Mouse (Mus musculus): ENCODE measurements around the gene Lce3e.

The Lce3e gene

DNA sequence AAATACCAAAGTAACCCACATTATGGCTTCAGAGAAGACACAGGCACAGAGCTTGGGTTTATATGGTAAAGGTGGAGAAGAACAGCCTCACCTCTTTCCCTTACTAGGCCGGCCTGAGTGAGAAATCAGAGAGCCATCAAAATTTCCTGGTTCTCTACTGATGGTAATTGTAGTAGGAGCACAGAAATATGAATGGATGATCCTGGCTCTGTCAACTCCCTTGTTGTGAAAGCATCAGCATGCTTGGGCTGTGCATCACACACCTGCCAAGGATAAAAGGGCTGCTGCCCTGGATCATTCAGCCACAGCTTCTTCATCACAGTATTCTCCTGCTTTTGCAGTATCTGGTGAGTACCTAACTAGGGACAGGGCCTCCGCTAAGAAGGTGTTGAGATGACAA lies at the start of gene Lce3e:
Lce3e (plus strand) TSS at position 301 of the 400 bp plus-strand sequence.
- DNase-seq (ENCODE audit: low spot score in 2 of 2): no peak

DNA sequence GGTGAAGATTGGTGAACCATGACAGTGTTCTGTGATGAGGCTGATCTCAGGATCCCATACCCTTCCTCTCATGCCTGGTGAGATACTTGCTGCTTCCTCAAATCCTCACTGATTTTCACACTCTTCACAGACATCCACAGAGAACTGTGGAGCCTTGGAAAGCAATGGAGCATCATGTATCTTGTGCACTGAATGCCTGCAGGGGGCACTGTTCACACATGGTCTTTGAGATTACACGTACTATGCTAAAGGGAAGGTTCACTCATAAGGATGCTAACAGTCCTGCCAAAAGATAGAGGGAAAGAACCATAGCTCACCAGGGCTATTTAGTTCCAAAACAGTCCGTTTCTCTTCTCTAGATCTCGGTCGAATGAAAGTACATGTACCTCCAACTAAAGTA lies 46.5 kb upstream of the Lce3e start:
- no peak for DNase-seq (ENCODE audit: low spot score in 2 of 2)

DNA sequence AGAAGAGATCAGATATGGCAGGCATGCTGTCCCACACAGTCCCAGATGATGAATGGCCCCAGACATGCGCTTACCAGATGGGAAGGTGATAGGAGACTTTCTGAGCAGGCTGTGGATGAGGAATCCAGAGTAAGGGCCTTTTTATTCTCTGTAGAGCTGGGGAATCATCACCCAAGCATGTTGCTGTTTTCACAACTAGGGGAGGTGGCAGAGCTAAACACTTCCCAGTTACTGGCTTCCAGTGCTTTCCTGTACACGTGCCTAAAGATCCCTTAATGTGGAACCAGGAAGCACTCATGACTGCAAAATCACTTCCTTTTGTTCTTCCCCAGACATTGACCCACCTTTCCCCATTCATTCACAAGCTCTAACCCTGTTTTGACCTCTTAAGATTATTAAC lies 40.7 kb upstream of the Lce3e start, which contains the start of gene Lce3a:
Lce3a (minus strand) TSS at position 101 of the 400 bp plus-strand sequence.
- no peak for DNase-seq (ENCODE audit: low spot score in 2 of 2)

DNA sequence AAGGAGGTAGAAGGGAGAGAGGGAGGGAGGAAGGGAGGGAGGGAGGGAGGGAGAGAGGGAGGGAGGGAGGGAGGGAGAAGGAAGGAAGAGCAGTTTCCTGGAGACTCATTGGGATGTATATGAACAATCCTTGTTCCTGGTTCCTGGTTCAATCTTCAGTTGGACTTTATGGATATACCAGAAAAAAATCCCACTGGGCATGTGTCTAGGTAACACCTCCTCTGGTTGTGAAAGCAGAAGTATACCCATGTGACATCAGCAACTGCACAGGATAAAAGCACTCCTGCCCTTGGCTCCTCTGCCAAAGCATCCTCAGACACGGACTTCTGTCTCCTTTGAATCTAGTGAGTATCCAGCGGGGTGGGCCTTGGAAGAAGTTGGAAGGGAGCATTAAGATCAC lies 34.2 kb upstream of the Lce3e start, which contains the start of gene Lce3b:
Lce3b (plus strand) TSS at position 301 of the 400 bp plus-strand sequence.
- no peak for DNase-seq (ENCODE audit: low spot score in 2 of 2)

DNA sequence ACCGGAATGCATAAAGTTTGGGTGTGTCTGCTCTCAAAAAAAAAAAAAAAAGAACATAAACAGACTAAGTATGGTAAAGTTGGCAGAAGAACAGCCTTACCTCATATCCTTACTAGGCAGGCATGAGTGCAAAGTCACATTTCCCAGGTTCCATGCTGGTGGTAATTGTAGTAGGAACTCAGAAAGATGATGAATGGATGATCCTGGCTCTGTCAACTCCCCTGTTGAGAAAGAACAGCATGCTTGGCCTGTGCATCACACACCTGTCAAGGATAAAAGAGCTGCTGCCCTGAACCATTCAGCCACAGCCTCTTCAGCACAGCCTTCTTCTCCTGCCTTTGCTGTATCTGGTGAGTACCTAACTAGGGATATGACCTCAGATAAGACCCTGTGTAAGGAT lies 22.7 kb upstream of the Lce3e start, which contains the start of gene Lce3c:
Lce3c (plus strand) TSS at position 301 of the 400 bp plus-strand sequence.
- no peak for DNase-seq (ENCODE audit: low spot score in 2 of 2)

DNA sequence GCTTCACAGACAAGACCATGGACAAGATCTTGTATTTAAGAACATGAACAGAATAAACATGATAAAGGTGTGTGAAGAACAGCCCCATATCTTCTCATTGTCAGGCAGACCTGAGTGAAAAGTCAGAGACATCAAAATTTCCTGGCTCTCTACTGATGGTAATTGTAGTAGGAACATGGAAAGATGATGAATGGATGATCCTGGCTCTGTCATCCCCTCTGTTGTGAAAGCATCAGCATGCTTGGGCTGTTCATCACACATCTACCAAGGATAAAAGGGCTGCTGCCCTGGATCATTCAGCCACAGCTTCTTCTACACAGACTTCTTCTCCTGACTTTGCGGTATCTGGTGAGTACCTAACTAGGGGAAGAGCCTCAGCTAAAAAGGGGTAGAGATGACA lies 9.8 kb upstream of the Lce3e start, which contains the start of gene Lce3d:
Lce3d (plus strand) TSS at position 301 of the 400 bp plus-strand sequence.
- DNase-seq (ENCODE audit: low spot score in 2 of 2): no peak

DNA sequence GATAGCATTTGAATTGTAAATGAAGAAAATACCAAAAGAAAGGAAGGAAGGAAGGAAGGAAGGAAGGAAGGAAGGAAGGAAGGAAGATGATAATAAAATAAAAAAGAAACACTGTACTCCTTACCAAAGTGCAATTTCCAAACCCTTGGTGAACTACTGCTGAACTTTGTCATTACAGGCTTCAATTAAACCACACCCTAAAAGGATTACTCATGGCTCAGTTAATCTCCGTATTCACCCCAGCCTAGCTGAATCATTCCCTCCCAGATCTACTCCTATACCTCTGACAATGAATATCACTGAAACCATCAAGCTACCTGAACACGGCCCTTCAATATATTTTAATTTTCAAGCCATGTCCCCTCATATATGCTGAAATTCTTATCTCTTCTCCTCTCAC lies 11.6 kb downstream of the Lce3e start:
- no peak for DNase-seq (ENCODE audit: low spot score in 2 of 2)

DNA sequence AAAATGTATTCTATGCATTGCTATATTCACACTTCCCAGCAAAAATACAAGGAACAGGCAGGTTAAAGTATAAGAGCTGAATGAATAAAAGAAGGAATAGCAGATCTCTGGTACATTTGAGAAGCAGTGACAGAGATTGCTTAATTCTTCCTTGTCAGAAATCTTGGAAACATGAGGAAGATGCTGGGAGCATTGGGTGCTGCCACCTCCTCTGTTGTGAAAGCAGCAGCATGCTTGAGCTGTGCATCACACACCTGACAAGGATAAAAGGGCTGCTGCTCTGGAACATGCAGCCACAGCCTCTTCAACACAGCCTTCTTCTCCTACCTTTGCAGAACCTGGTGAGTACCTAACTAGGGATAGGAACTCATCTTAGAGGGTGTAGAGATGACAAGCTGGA lies 25.1 kb downstream of the Lce3e start, which contains the start of gene Lce3f:
Lce3f (plus strand) TSS at position 301 of the 400 bp plus-strand sequence.
- no peak for DNase-seq (ENCODE audit: low spot score in 2 of 2)

DNA sequence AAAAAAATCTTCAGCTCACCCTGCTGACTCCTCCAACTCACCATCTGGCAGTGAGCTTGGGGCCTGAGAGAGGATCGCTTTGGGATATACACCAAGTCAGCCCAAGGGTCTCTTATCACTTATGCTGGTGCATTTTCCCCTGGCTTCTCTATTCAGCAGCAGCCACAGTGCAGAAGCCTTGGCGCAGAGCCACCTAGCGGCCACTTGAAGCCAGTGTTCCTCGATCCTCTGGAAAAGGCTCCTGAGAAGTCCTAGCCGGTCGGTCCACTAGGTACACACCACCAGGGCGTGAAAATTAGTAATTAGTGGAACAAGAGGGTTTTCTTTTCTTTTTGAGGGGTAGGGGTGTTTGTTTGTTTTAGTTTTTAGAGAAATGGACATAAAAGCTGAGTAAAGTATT lies 31.8 kb downstream of the Lce3e start:
- DNase-seq (ENCODE audit: low spot score in 2 of 2): peak; percentile 55 to 74

DNA sequence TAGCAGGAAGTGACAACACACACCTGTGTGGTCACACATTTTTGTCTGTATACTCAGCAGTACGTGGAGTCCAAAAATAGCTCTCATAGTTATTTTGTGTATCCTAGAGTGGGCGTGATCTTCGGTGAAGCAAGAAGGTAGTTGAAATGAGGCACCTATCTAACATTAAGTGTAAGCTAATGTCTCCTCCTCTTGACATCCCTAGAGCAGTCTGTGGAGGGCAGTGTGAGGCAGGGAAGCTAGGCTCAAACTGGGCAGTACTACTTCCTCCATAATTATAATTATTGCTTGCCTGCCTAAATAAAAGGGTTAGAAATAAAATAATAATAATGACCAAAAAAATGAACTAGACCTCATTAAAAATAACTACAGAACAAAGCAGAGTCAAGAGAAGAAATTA lies 33.8 kb downstream of the Lce3e start:
- DNase-seq (ENCODE audit: low spot score in 2 of 2): no peak

DNA sequence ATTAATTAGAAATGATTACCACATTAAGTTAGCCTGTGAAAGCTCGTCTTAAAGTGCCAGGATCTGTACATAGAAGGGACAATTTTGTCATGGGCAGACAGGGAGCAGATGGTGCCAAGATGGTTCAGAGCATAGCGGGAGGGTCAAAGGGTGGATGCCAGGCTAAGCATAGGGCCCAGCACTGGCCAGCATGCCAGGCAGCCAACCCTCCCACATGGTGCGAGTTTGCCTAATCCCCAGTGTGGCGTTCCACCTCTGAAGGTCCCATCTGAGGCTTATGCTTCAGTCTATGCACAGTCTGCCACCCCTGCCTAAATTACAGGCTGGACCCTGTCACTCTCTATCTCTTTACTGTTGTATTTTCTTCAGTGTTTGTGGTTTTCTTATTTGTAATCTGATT lies 36.0 kb downstream of the Lce3e start:
- no peak for DNase-seq (ENCODE audit: low spot score in 2 of 2)

DNA sequence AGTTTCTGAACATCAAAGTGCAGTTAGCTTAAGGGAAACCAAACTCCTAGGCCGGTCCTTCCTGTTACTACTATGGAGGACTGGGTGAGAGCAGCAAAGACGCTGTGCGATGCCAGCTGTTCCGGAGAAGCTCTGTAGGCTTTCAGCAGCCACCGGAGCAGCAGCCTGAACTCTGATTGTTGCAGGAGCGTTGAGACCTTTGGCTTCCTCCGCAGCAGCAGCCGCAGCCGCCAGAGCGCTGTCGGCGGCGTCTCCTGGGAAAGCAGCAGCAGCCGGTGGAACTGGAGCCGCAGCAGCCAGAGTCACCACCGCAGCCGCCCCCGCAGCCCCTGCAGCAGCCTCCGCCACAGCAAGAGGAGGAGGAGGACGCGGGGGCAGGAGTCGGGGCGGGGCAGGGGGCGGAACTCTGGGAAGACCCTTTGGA lies 47.5 kb downstream of the Lce3e start:
- DNase-seq (ENCODE audit: low spot score in 2 of 2): peak; percentile 32 to 40

DNA sequence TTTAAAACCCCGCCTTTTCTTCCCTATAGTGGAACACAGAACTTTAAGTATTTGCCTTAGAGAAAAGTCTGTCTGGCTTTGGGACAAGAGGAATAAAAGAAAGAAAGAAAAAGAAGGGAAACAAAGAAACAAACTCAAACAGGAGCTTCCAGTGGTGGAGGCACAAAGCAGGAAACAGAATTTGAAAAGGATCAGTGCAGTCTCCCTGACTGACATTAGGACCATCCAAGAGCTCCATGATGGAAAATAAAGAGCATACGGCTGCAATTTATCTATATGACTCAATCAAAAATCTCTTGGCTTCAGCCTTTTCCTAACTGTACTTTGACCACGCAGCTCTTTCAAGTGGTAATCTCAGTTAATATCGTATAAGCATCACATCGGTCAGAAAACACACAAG lies 48.0 kb downstream of the Lce3e start:
- DNase-seq (ENCODE audit: low spot score in 2 of 2): no peak

DNA sequence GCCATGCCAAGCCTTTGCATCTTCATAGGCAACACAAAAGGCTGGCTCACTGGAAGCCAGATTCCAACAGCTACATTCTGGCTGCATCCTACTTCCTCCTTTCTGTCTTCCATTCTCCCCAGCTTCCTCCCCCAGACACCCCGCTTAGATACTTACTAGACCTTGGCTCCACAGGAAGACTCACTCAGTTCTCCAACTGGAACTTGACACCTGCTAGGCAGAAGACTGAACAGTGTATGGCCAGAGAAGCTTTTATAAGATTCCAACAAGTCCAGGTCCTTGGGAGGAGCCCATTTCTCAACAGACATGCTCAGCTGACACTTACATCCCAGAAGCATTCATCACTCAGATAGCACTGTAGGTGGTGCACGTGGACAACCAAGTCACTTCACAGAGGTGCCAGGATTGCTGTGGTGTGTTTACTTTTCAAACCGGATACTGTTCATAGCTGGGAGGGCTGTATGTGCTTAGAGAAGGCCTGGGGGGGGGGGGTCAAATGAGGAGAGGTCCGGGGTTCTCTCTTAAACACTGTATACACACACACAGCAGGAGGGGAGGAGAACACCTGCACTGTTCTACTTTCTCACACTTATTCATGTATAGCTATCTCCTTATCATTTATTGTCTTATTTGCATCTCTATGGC lies 48.7 kb downstream of the Lce3e start, which contains the start of gene Crct1:
Crct1 (minus strand) TSS at position 228 of the 645 bp plus-strand sequence.
- DNase-seq (ENCODE audit: low spot score in 2 of 2): no peak
